Mouse (Mus musculus) thymus, adult 2 months (tissue): ENCODE results near the gene Flii. TPM values are rescaled to one million over a fixed set of nuclear protein-coding genes. Genes with fewer than 3 reads are reported as not detected.

Source experiments
- DNase-seq: peaks from one replicate; pipeline ENCODE4 v3.0.0; 2021
- H3K27ac ChIP-seq: fragments of 200-500 bp; 2 replicates; pipeline ENCODE4 v1.5.1; 2012; ENCODE audit warnings: low read length, control low read depth; ENCODE audit not compliant: control insufficient read depth, insufficient read depth
- H3K27me3 ChIP-seq: fragments of 200-500 bp; 2 replicates; pipeline ENCODE4 v1.6.1; 2012; ENCODE audit warnings: mild to moderate bottlenecking, low read length, moderate library complexity, mixed read lengths; ENCODE audit not compliant: control insufficient read depth, insufficient read depth
- H3K36me3 ChIP-seq: fragments of 200-500 bp; 2 replicates; pipeline ENCODE4 v1.6.1; 2012; ENCODE audit warnings: mild to moderate bottlenecking, low read length, moderate library complexity; ENCODE audit not compliant: control insufficient read depth, insufficient read depth
- H3K4me1 ChIP-seq: fragments of 200-500 bp; replicated peaks from 2 replicates; pipeline ENCODE4 v1.6.1; 2012; ENCODE audit warnings: low read length; ENCODE audit not compliant: control insufficient read depth, insufficient read depth
- H3K4me3 ChIP-seq: fragments of 200-500 bp; 2 replicates; pipeline ENCODE4 v1.5.1; 2012; ENCODE audit warnings: mild to moderate bottlenecking, low read length, control low read depth, moderate library complexity; ENCODE audit not compliant: control insufficient read depth, insufficient read depth
- CTCF ChIP-seq: fragments of 200-500 bp; IDR thresholded peaks from 2 replicates; pipeline ENCODE4 v1.5.1; 2012; ENCODE audit warnings: mild to moderate bottlenecking, control low read depth, low read length, moderate library complexity, borderline replicate concordance; ENCODE audit not compliant: control insufficient read depth, poor library complexity, insufficient read depth; ENCODE audit errors: extremely low read depth
- POLR2A ChIP-seq: fragments of 200-500 bp; IDR thresholded peaks from 2 replicates; pipeline ENCODE4 v1.6.1; 2012; ENCODE audit warnings: mild to moderate bottlenecking, low read length, control low read depth, moderate library complexity; ENCODE audit not compliant: control insufficient read depth, poor library complexity, insufficient read depth; ENCODE audit errors: extremely low read depth
- WGBS: fragments of 180-500 bp; shearing (Covaris S2); methylation state at CpG from one replicate; pipeline ENCODE4 v1.1.7; 2018; 5-methylcytosine and 5-hydroxymethylcytosine counted together
- polyA plus RNA-seq: library from polyadenylated mRNA; depleted of rRNA; stranded (reverse); fragments of >200 nt; gene quantifications from 2 replicates; pipeline ENCODE4 v1.2.3, GENCODE M21; 2012

Gene Flii
- polyA plus RNA-seq, 1 experiment, result 271 TPM

GRCm38 (mm10) chr11:60709481-60710465, 17.3 kb downstream of the Flii start:
- H3K4me3 ChIP-seq, result no peak overlapping the region
- H3K27ac ChIP-seq, result no peak overlapping the region
- H3K4me1 ChIP-seq, result no peaks in the 10 kb centered on the region
- no peaks in the 10 kb centered on the region for H3K27me3 ChIP-seq
- DNase-seq, result no peak
- TF ChIP-seq POLR2A, result no peak
- peaks cover 54% of the 10 kb centered on the region for H3K36me3 ChIP-seq
- WGBS, result 97% methylated on average over 45 of the region's 45 CpGs

GRCm38 (mm10) chr11:60708631-60709030, 18.4 kb downstream of the Flii start:
- WGBS, result 96% methylated on average over 10 of the region's 10 CpGs
- Histone ChIP-seq H3K27me3 (no peaks in the 10 kb centered on the region), H3K27ac (no peak overlapping the region), H3K4me3 (no peak overlapping the region), H3K36me3 (peaks cover 51% of the 10 kb centered on the region), H3K4me1 (no peaks in the 10 kb centered on the region)
- TF ChIP-seq CTCF (no peak), POLR2A (no peak)
- no peak for DNase-seq

- DNase-seq, result no peak
- WGBS, result 87% methylated on average over 3 of the region's 3 CpGs
- TF ChIP-seq CTCF (no peak), POLR2A (no peak)
- no peak overlapping the region for H3K4me3 ChIP-seq
- no peaks in the 10 kb centered on the region for H3K4me1 ChIP-seq
- no peaks in the 10 kb centered on the region for H3K27me3 ChIP-seq
- peaks cover 43% of the 10 kb centered on the region for H3K36me3 ChIP-seq
- H3K27ac ChIP-seq, result no peak overlapping the region
Observed at GRCm38 (mm10) chr11:60707672-60708071, 19.4 kb downstream of the Flii start.

GRCm38 (mm10) chr11:60706696-60707480, 20.2 kb downstream of the Flii start:
- no peaks in the 10 kb centered on the region for H3K4me1 ChIP-seq
- DNase-seq, result no peak
- no peak overlapping the region for H3K4me3 ChIP-seq
- H3K36me3 ChIP-seq, result peaks cover 36% of the 10 kb centered on the region
- H3K27ac ChIP-seq, result no peak overlapping the region
- H3K27me3 ChIP-seq, result no peaks in the 10 kb centered on the region
- no peak for TF ChIP-seq POLR2A
- no peak for TF ChIP-seq CTCF
- WGBS, result 94% methylated on average over 14 of the region's 14 CpGs

- Histone ChIP-seq H3K4me1 (no peaks in the 10 kb centered on the region), H3K27ac (no peak overlapping the region), H3K36me3 (peaks cover 30% of the 10 kb centered on the region), H3K27me3 (no peaks in the 10 kb centered on the region), H3K4me3 (no peak overlapping the region)
- WGBS, result over 99% methylated on average over 7 of the region's 7 CpGs
- DNase-seq, result no peak
- no peak for TF ChIP-seq CTCF
Observed at GRCm38 (mm10) chr11:60706076-60706475, 21.0 kb downstream of the Flii start.

- 93% methylated on average over 3 of the region's 3 CpGs for WGBS
- no peak for TF ChIP-seq CTCF
- TF ChIP-seq POLR2A, result no peak
- no peak for DNase-seq
- Histone ChIP-seq H3K27ac (no peak overlapping the region), H3K36me3 (peaks cover 29% of the 10 kb centered on the region), H3K27me3 (no peaks in the 10 kb centered on the region), H3K4me1 (peaks cover 6% of the 10 kb centered on the region), H3K4me3 (no peak overlapping the region)
Observed at GRCm38 (mm10) chr11:60705255-60705654, 21.8 kb downstream of the Flii start.
